Mouse (Mus musculus): ENCODE measurements at regions not wholly inside any gene's neighbourhood (a gene's known extent, or its start where the extent isn't known, plus 50 kb on each side); places are given as distances from the start of the nearest gene placed in this dataset.

GRCm38 (mm10) chr9:94278657-94279585, 259.0 kb downstream of the 1190002N15Rik start:
- in situ Hi-C loops (cut with MboI; ENCODE audit: unreplicated experiment in 2 of 2): no loop called here

GRCm38 (mm10) chr9:94277096-94277495, 260.8 kb downstream of the 1190002N15Rik start:
- in situ Hi-C loops (cut with MboI; ENCODE audit: unreplicated experiment in 2 of 2): no loop called here

- in situ Hi-C loops (cut with MboI; ENCODE audit: unreplicated experiment in 2 of 2): no loop called here
Measured at GRCm38 (mm10) chr9:94269213-94269612, 268.7 kb downstream of the 1190002N15Rik start.

GRCm38 (mm10) chr9:94267243-94267642, 270.6 kb downstream of the 1190002N15Rik start:
- in situ Hi-C loops (cut with MboI; ENCODE audit: unreplicated experiment in 2 of 2): no loop called here

- in situ Hi-C loops (cut with MboI; ENCODE audit: unreplicated experiment in 2 of 2): no loop called here
Measured at GRCm38 (mm10) chr9:94239479-94240241, 298.2 kb downstream of the 1190002N15Rik start.

- in situ Hi-C loops (cut with MboI; ENCODE audit: unreplicated experiment in 2 of 2): no loop called here
Measured at GRCm38 (mm10) chr9:94238565-94238964, 299.3 kb downstream of the 1190002N15Rik start.

- in situ Hi-C loops (cut with MboI; ENCODE audit: unreplicated experiment in 2 of 2): no loop called here
Measured at GRCm38 (mm10) chr9:94229537-94229936, 308.3 kb downstream of the 1190002N15Rik start.

GRCm38 (mm10) chr9:94219116-94219515, 318.8 kb downstream of the 1190002N15Rik start:
- in situ Hi-C loops (cut with MboI; ENCODE audit: unreplicated experiment in 2 of 2): no loop called here

- in situ Hi-C loops (cut with MboI; ENCODE audit: unreplicated experiment in 2 of 2): no loop called here
Measured at GRCm38 (mm10) chr9:94216414-94217279, 321.2 kb downstream of the 1190002N15Rik start.

- in situ Hi-C loops (cut with MboI; ENCODE audit: unreplicated experiment in 2 of 2): no loop called here
Measured at GRCm38 (mm10) chr9:94210467-94211249, 327.2 kb downstream of the 1190002N15Rik start.

- in situ Hi-C loops (cut with MboI; ENCODE audit: unreplicated experiment in 2 of 2): no loop called here
Measured at GRCm38 (mm10) chr9:94208987-94209386, 328.9 kb downstream of the 1190002N15Rik start.

GRCm38 (mm10) chr9:94200892-94201291, 337.0 kb downstream of the 1190002N15Rik start:
- in situ Hi-C loops (cut with MboI; ENCODE audit: unreplicated experiment in 2 of 2): no loop called here

GRCm38 (mm10) chr9:94199864-94200263, 338.0 kb downstream of the 1190002N15Rik start:
- in situ Hi-C loops (cut with MboI; ENCODE audit: unreplicated experiment in 2 of 2): no loop called here

- in situ Hi-C loops (cut with MboI; ENCODE audit: unreplicated experiment in 2 of 2): no loop called here
Measured at GRCm38 (mm10) chr9:94191083-94191482, 346.8 kb downstream of the 1190002N15Rik start.

GRCm38 (mm10) chr9:94189872-94190800, 347.7 kb downstream of the 1190002N15Rik start:
- in situ Hi-C loops (cut with MboI; ENCODE audit: unreplicated experiment in 2 of 2): no loop called here

- in situ Hi-C loops (cut with MboI; ENCODE audit: unreplicated experiment in 2 of 2): no loop called here
Measured at GRCm38 (mm10) chr9:94188124-94188523, 349.8 kb downstream of the 1190002N15Rik start.

GRCm38 (mm10) chr9:94169905-94170612, 367.8 kb downstream of the 1190002N15Rik start:
- in situ Hi-C loops (cut with MboI; ENCODE audit: unreplicated experiment in 2 of 2): no loop called here

GRCm38 (mm10) chr9:94163671-94164070, 374.2 kb downstream of the 1190002N15Rik start:
- in situ Hi-C loops (cut with MboI; ENCODE audit: unreplicated experiment in 2 of 2): no loop called here

All from v-Abl transformed pro-B cells (cell line).